Comparison of ENCODE assay signal across 8 mouse cellular contexts in the genomic region with DNA sequence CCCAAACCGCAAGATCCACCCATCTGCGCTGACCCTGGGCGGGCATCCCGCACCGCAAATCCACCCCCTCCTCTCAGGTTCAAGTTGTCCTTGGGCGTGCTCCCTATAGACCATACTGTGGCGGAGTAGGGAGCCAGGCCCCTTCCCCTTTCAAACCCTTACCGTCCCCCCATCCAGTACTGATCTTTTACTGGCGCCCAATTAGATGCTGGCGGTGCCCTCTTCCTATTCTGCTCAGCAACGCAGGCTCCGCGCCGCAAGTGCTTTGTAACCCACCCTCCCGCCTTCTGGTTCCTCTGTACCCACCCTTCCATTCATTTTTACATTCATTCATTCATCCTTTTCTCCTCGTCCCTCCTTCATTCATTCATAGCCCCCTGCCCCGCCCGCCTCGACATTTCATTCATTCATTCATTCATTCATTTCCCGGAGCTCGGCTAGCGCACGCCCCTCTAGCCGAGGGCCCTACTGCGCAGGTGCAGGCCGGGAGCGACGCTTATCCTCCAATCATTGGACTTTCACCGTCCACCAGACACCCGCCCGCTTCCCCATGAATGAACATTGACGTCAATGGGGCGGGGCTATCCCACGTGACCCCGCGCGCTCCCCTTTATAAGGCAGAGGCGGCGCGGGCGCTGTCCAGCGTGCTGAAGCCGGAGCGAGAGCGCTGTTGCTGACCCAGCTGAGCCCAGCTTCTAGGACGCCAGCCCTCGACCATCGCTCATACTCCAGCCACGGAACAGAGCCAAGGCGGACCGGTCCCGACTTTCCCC. TPM values are rescaled to one million over a fixed set of nuclear protein-coding genes. Genes with fewer than 3 reads are reported as not detected.
A peak's percentile ranks its signal among the peaks of the same experiment; 100 is the strongest.
DNase-seq lines count a peak whose midpoint lies in the region; ATAC-seq and TF ChIP-seq lines count a peak whose summit lies in the region.

No protein-coding gene starts in this region.

- no peaks in the 10 kb centered on the region for H3K9me3 ChIP-seq in hindbrain, embryonic 12.5 days (replicated peaks)
- no peaks in the 10 kb centered on the region for H3K9me3 ChIP-seq in lung, postnatal 0 days (ENCODE audit: low read length)

- TF ChIP-seq EP300 in lung, postnatal 0 days (IDR thresholded peaks at IDR 0.05) = no peak

- peak overlapping the region; percentile 41; the same call in 1 of the 2 replicates for H3K9ac ChIP-seq in hindbrain, embryonic 12.5 days
- H3K9ac ChIP-seq in lung, postnatal 0 days (replicated peaks; ENCODE audit: low read depth) = no peak overlapping the region

- no peak for TF ChIP-seq CTCF in Patski (IDR thresholded peaks at IDR 0.05)
- peak; percentile 15 for TF ChIP-seq CTCF in lung, postnatal 0 days (IDR thresholded peaks at IDR 0.05)

- peak overlapping the region; percentile 100 for H3K4me2 ChIP-seq in hindbrain, embryonic 12.5 days (replicated peaks)
- peak overlapping the region; percentile 40 for H3K4me2 ChIP-seq in lung, postnatal 0 days (replicated peaks; ENCODE audit: low read depth, low read length)

- peaks cover 34% of the 10 kb centered on the region for H3K4me1 ChIP-seq in hindbrain, embryonic 12.5 days
- H3K4me1 ChIP-seq in lung, postnatal 0 days (ENCODE audit: insufficient read depth, low read depth, low read length) = peaks cover 10% of the 10 kb centered on the region

- H3K27me3 ChIP-seq in Patski = no peaks in the 10 kb centered on the region
- peaks cover 80% of the 10 kb centered on the region for H3K27me3 ChIP-seq in hindbrain, embryonic 12.5 days
- peaks cover 45% of the 10 kb centered on the region for H3K27me3 ChIP-seq in lung, postnatal 0 days (replicated peaks; ENCODE audit: insufficient read depth, low read length)

- CTCF ChIA-PET in Patski (lab: Charles Lee) = no interaction called here

- DNase-seq in Patski (ENCODE audit: low read depth, low spot score) = peak; percentile 82
- peak; percentile 99 for DNase-seq in cerebellum, postnatal 10 days
- DNase-seq in frontal cortex, postnatal 10 days (ENCODE audit: low spot score in 2 of 2) = peak; percentile 93 to 95
- peak; percentile 97 to 98 for DNase-seq in layer of hippocampus, postnatal 10 days (ENCODE audit: low spot score in 2 of 2)
- DNase-seq in lung, postnatal 0 days (ENCODE audit: low spot score) = peak; percentile 97
- DNase-seq in ovary, postnatal 10 days (ENCODE audit: low spot score) = peak; percentile 97
- peak; percentile 90 for DNase-seq in thymus, postnatal 0 days (ENCODE audit: low spot score)

- peak overlapping the region; percentile 35 for H3K4me3 ChIP-seq in hindbrain, embryonic 12.5 days
- no peak overlapping the region; the same call in 1 of the 2 replicates for H3K4me3 ChIP-seq in lung, postnatal 0 days (ENCODE audit: low read depth, low read length)

- in situ Hi-C loops in Patski (cut with MboI; ENCODE audit: low pct_unique_long_range_greater_than_20kb) = loop anchor here (5.0 kb wide), 1 partner anchor 42 kb away; the partner anchor contains the start of gene Serpine1

- WGBS in hindbrain, embryonic 12.5 days = under 1% methylated on average over 52 of the region's 52 CpGs
- WGBS in lung, postnatal 0 days = under 1% methylated on average over 52 of the region's 52 CpGs

- 0 out of 2 replicates have a peak, but pooled peaks cover 1% of the 10 kb centered on the region for H3K36me3 ChIP-seq in hindbrain, embryonic 12.5 days
- no peaks in the 10 kb centered on the region for H3K36me3 ChIP-seq in lung, postnatal 0 days (ENCODE audit: insufficient read depth, low read length)

- POLR2A ChIA-PET in Patski (lab: Charles Lee) = no interaction called here

- ATAC-seq in Patski = peak; percentile 22
- peak; percentile 84 for ATAC-seq in hindbrain, embryonic 12.5 days (ENCODE audit: low FRiP score)
- ATAC-seq in lung, postnatal 0 days = peak; percentile 74

- no peak overlapping the region for H3K27ac ChIP-seq in hindbrain, embryonic 12.5 days
- H3K27ac ChIP-seq in lung, postnatal 0 days (ENCODE audit: low read length) = no peak overlapping the region

RNA-seq across cellular contexts. Expression of gene Vgf, which starts 3.6 kb away (rescaled TPM):
- polyA plus RNA-seq in Patski (2021) = 0.89 TPM
- polyA plus RNA-seq in hindbrain, embryonic 12.5 days (2016; fragmentation: Nextera tagmentation; extraction: Ambion mirVana) = 1.4 and 2.1 TPM in 2 replicates
- 100 to 1,000 TPM; 253 to 268 TPM for total RNA-seq in layer of hippocampus, postnatal 10 days (2021)
- polyA plus RNA-seq in lung, postnatal 0 days (2015; fragmentation: Nextera tagmentation; extraction: Ambion mirVana) = 0.12 and 0.19 TPM in 2 replicates
- 0.18 and 0.24 TPM in 2 replicates for polyA plus RNA-seq in thymus, postnatal 0 days (2015; fragmentation: Nextera tagmentation; extraction: Ambion mirVana)

RNA-seq across cellular contexts. Expression of gene Ap1s1, which starts 16.1 kb away (rescaled TPM):
- polyA plus RNA-seq in Patski (2021) = 240 TPM
- polyA plus RNA-seq in hindbrain, embryonic 12.5 days (2016; fragmentation: Nextera tagmentation; extraction: Ambion mirVana) = 183 and 186 TPM in 2 replicates
- 100 to 1,000 TPM; 187 to 196 TPM for total RNA-seq in layer of hippocampus, postnatal 10 days (2021)
- polyA plus RNA-seq in lung, postnatal 0 days (2015; fragmentation: Nextera tagmentation; extraction: Ambion mirVana) = 112 and 125 TPM in 2 replicates
- 135 and 145 TPM in 2 replicates for polyA plus RNA-seq in thymus, postnatal 0 days (2015; fragmentation: Nextera tagmentation; extraction: Ambion mirVana)

RNA-seq across cellular contexts. Expression of gene Znhit1, which starts 42.0 kb away (rescaled TPM):
- polyA plus RNA-seq in Patski (2021) = 99.6 TPM
- polyA plus RNA-seq in hindbrain, embryonic 12.5 days (2016; fragmentation: Nextera tagmentation; extraction: Ambion mirVana) = 101 and 103 TPM in 2 replicates
- total RNA-seq in layer of hippocampus, postnatal 10 days (2021) = 10 to 100 TPM; 78.6 to 84.6 TPM
- polyA plus RNA-seq in lung, postnatal 0 days (2015; fragmentation: Nextera tagmentation; extraction: Ambion mirVana) = 80.8 and 83.9 TPM in 2 replicates
- polyA plus RNA-seq in thymus, postnatal 0 days (2015; fragmentation: Nextera tagmentation; extraction: Ambion mirVana) = 66.8 and 72.3 TPM in 2 replicates

RNA-seq across cellular contexts. Expression of gene Serpine1, which starts 42.2 kb away (rescaled TPM):
- 151 TPM for polyA plus RNA-seq in Patski (2021)
- 0.10 TPM in 1 of 2 replicates, not detected in the other for polyA plus RNA-seq in hindbrain, embryonic 12.5 days (2016; fragmentation: Nextera tagmentation; extraction: Ambion mirVana)
- total RNA-seq in layer of hippocampus, postnatal 10 days (2021) = under 1 TPM; 0.80 to 0.96 TPM
- 0.88 and 1.1 TPM in 2 replicates for polyA plus RNA-seq in lung, postnatal 0 days (2015; fragmentation: Nextera tagmentation; extraction: Ambion mirVana)
- 0.05 and 0.12 TPM in 2 replicates for polyA plus RNA-seq in thymus, postnatal 0 days (2015; fragmentation: Nextera tagmentation; extraction: Ambion mirVana)

RNA-seq across cellular contexts. Expression of gene Plod3, which starts 43.0 kb away (rescaled TPM):
- 202 TPM for polyA plus RNA-seq in Patski (2021)
- 43.3 and 44.7 TPM in 2 replicates for polyA plus RNA-seq in hindbrain, embryonic 12.5 days (2016; fragmentation: Nextera tagmentation; extraction: Ambion mirVana)
- total RNA-seq in layer of hippocampus, postnatal 10 days (2021) = 10 to 100 TPM; 38.5 to 44.0 TPM
- polyA plus RNA-seq in lung, postnatal 0 days (2015; fragmentation: Nextera tagmentation; extraction: Ambion mirVana) = 38.3 and 41.7 TPM in 2 replicates
- 9.4 and 9.9 TPM in 2 replicates for polyA plus RNA-seq in thymus, postnatal 0 days (2015; fragmentation: Nextera tagmentation; extraction: Ambion mirVana)

Comparison
In these comparisons a context has a peak if more than half of its experiments do, and no peak if none do; other contexts are left out.
1. ATAC-seq: peak in every context shown above with its lines; median percentile 84 in hindbrain, embryonic 12.5 days; 74 in lung, postnatal 0 days; 22 in Patski.